Mouse (Mus musculus) liver, embryonic 14.5 days (tissue): Measurements from ENCODE around the gene Med31. TPM values are rescaled to one million over a fixed set of nuclear protein-coding genes. Genes with fewer than 3 reads are reported as not detected.

Experiments
- ATAC-seq: fragments of 200-750 bp; cut with Nextera tagmentation; 2 replicates; pipeline ENCODE4 v1.8.0; 2017; ENCODE audit warnings: moderate number of reproducible peaks, mild to moderate bottlenecking, moderate library complexity; ENCODE audit not compliant: insufficient read depth
- DNase-seq, 3 experiments: peaks; one replicate each; pipeline ENCODE4 v3.0.0-alpha.2; 2012 to 2013; ENCODE audit warnings: low read depth in 3 of 3, low spot score in 3 of 3
- H3K27ac ChIP-seq: fragments of 300-500 bp; sonication (generic); 2 replicates; pipeline ENCODE4 v1.5.1; 2014; ENCODE audit warnings: moderate library complexity, mild to moderate bottlenecking, control low read depth, inconsistent platforms
- H3K27me3 ChIP-seq: fragments of 300-500 bp; sonication (generic); 2 replicates; pipeline ENCODE4 v1.6.1; 2014; ENCODE audit warnings: mild to moderate bottlenecking, low read length, moderate library complexity; ENCODE audit not compliant: control insufficient read depth, insufficient read depth
- H3K36me3 ChIP-seq: fragments of 300-500 bp; sonication (generic); replicated peaks from 2 replicates; pipeline ENCODE4 v1.6.1; 2014; ENCODE audit warnings: low read depth; ENCODE audit not compliant: control insufficient read depth, insufficient read depth
- H3K4me1 ChIP-seq, 2 experiments: fragments of 200-500 bp in 1 of 2; fragments of 300-500 bp in 1 of 2; sonication (generic) in 1 of 2; replicated peaks; 2 replicates each; pipeline ENCODE4 v1.6.1; 2012 to 2014; ENCODE audit warnings: antibody characterized with exemption in 1 of 2, inconsistent platforms in 1 of 2, low read length in 1 of 2; ENCODE audit not compliant: control insufficient read depth in 2 of 2, insufficient read depth in 2 of 2
- H3K4me2 ChIP-seq: fragments of 300-500 bp; sonication (generic); 2 replicates; pipeline ENCODE4 v1.6.1; 2014; ENCODE audit warnings: low read depth, mild to moderate bottlenecking, control low read depth, moderate library complexity
- H3K4me3 ChIP-seq, 2 experiments: fragments of 200-500 bp in 1 of 2; fragments of 300-500 bp in 1 of 2; sonication (generic) in 1 of 2; 2 replicates each; pipeline ENCODE4 v1.5.1; 2012 to 2014; ENCODE audit warnings: low read depth in 2 of 2, low read length in 2 of 2, mild to moderate bottlenecking in 2 of 2, control low read depth in 1 of 2, inconsistent platforms in 1 of 2, moderate library complexity in 1 of 2; ENCODE audit not compliant: insufficient read depth in 1 of 2
- H3K9ac ChIP-seq: fragments of 300-500 bp; sonication (generic); replicated peaks from 2 replicates; pipeline ENCODE4 v1.6.1; 2014; ENCODE audit warnings: mild to moderate bottlenecking, control low read depth, moderate library complexity
- H3K9me3 ChIP-seq: fragments of 300-500 bp; sonication (generic); 2 replicates; pipeline ENCODE4 v1.6.1; 2016; ENCODE audit warnings: low read length, mixed read lengths; ENCODE audit not compliant: control insufficient read depth
- CTCF ChIP-seq: IDR thresholded peaks from 2 replicates; pipeline ENCODE4 v1.5.1; 2016; ENCODE audit warnings: antibody characterized with exemption, low read depth, control low read depth
- EP300 ChIP-seq: IDR thresholded peaks from 2 replicates; pipeline ENCODE4 v1.6.1; 2016; ENCODE audit warnings: antibody characterized with exemption, low read depth
- WGBS: fragments of 180-500 bp; shearing (Covaris S2); extraction: QIAGEN DNeasy Blood & Tissue Kit; methylation state at CpG from one replicate; pipeline ENCODE4 v1.1.7; 2014; ENCODE audit not compliant: insufficient replicate concordance; 5-methylcytosine and 5-hydroxymethylcytosine counted together
- polyA plus RNA-seq, 2 experiments: library from polyadenylated mRNA; depleted of rRNA in 1 of 2; stranded (reverse) in 1 of 2; unstranded in 1 of 2; fragments of >200 nt; fragmentation: Nextera tagmentation in 1 of 2; extraction: Ambion mirVana in 1 of 2; gene quantifications; 2 replicates each; pipeline versions ENCODE4 v1.2.1 to v1.2.3; 2012 to 2014

Gene Med31
- polyA plus RNA-seq, 2 experiments: 8.5 to 13.0 TPM

- Histone ChIP-seq H3K27ac (no peak overlapping the region), H3K4me1 (no peaks in the 10 kb centered on the region), H3K9ac (no peak overlapping the region), H3K9me3 (no peaks in the 10 kb centered on the region), H3K27me3 (no peaks in the 10 kb centered on the region), H3K4me2 (no peak overlapping the region), H3K36me3 (no peaks in the 10 kb centered on the region), H3K4me3 (no peak overlapping the region)
- DNase-seq: no peak
- WGBS: 71% methylated on average over 4 of the region's 4 CpGs
- TF ChIP-seq CTCF (no peak), EP300 (no peak)
- ATAC-seq: no peak
Observed at GRCm38 (mm10) chr11:72184252-72184651, 31.1 kb downstream of the Med31 start.

- ATAC-seq (no peak), DNase-seq (no peak)
- 82% methylated on average over 4 of the region's 4 CpGs for WGBS
- Histone ChIP-seq H3K9me3 (no peaks in the 10 kb centered on the region), H3K9ac (no peak overlapping the region), H3K27ac (no peak overlapping the region), H3K4me3 (no peak overlapping the region), H3K4me1 (no peaks in the 10 kb centered on the region), H3K27me3 (no peaks in the 10 kb centered on the region), H3K4me2 (no peak overlapping the region), H3K36me3 (no peaks in the 10 kb centered on the region)
- TF ChIP-seq CTCF (no peak), EP300 (no peak)
Observed at GRCm38 (mm10) chr11:72181136-72181535, 34.3 kb downstream of the Med31 start.

DNA sequence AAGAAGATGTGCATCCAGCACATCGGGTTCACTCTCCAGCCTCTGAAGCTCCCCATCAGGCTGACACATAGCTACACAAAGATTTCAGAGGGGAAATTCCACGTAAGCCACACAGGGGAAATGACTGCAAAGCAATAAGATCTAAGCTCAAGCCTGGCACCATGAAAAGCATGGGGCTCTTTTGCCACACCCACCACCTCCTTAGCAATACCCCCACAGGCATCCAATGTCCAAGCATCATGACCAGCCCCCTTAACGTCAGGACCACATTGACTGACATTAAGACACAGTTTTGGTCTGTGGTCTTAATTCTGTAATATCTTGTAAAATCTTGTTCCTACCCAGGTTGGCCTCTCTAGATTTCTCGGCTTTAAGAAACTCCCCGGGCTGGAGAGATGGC is 34.8 kb downstream of the Med31 start:
- TF ChIP-seq EP300 (no peak), CTCF (no peak)
- 75% methylated on average over 5 of the region's 5 CpGs for WGBS
- H3K9ac ChIP-seq: no peak overlapping the region
- no peaks in the 10 kb centered on the region for H3K36me3 ChIP-seq
- DNase-seq (no peak), ATAC-seq (no peak)
- no peaks in the 10 kb centered on the region for H3K4me1 ChIP-seq
- no peaks in the 10 kb centered on the region for H3K9me3 ChIP-seq
- H3K4me3 ChIP-seq: no peak overlapping the region
- no peak overlapping the region for H3K4me2 ChIP-seq
- no peaks in the 10 kb centered on the region for H3K27me3 ChIP-seq
- no peak overlapping the region for H3K27ac ChIP-seq

GRCm38 (mm10) chr11:72176553-72176952 is 38.8 kb downstream of the Med31 start:
- H3K9ac ChIP-seq: no peak overlapping the region
- H3K4me1 ChIP-seq: no peaks in the 10 kb centered on the region
- H3K4me2 ChIP-seq: no peak overlapping the region
- no peak overlapping the region for H3K4me3 ChIP-seq
- H3K27ac ChIP-seq: no peak overlapping the region
- no peaks in the 10 kb centered on the region; the same call in 1 of the 2 replicates for H3K36me3 ChIP-seq
- TF ChIP-seq EP300: no peak
- TF ChIP-seq CTCF: no peak
- H3K27me3 ChIP-seq: no peaks in the 10 kb centered on the region
- ATAC-seq (no peak), DNase-seq (no peak)
- no peaks in the 10 kb centered on the region for H3K9me3 ChIP-seq
- 68% methylated on average over 3 of the region's 3 CpGs for WGBS

DNA sequence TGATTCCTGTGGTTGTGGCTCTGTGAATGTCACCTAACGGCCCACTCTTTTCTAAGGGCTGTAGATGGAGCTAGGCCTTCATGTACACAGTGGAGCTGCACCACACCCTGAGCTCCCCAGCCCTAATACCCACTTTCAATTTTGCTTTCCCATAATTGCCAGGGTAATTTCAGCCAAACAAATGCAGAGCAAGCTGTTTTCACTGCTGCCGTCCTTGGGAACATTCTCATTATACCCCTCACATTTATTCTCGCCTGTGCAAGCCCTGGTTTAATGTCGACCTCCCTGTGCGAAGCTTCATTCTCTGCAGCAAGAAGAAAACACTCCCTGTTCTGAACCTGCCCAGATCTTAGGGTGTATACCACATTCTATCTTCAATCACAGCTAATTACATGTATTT is 39.4 kb downstream of the Med31 start:
- no peaks in the 10 kb centered on the region for H3K27me3 ChIP-seq
- no peaks in the 10 kb centered on the region; the same call in 1 of the 2 replicates for H3K36me3 ChIP-seq
- H3K4me2 ChIP-seq: no peak overlapping the region
- H3K4me3 ChIP-seq: no peak overlapping the region
- TF ChIP-seq EP300 (no peak), CTCF (no peak)
- DNase-seq: no peak
- no peak overlapping the region for H3K9ac ChIP-seq
- WGBS: 74% methylated on average over 5 of the region's 5 CpGs
- no peaks in the 10 kb centered on the region for H3K4me1 ChIP-seq
- no peak overlapping the region for H3K27ac ChIP-seq
- no peaks in the 10 kb centered on the region for H3K9me3 ChIP-seq
- no peak for ATAC-seq
